Mouse (Mus musculus): ENCODE measurements at regions not wholly inside any gene's neighbourhood (a gene's known extent, or its start where the extent isn't known, plus 50 kb on each side); places are given as distances from the start of the nearest gene placed in this dataset.

GRCm38 (mm10) chr8:18412470-18412869 is 565.6 kb downstream of the Defb40 start:
- TF ChIP-seq CTCF (conservative IDR thresholded peaks at IDR 0.05; ENCODE audit: low read length) (no peak), NANOG (IDR thresholded peaks at IDR 0.05; ENCODE audit: borderline replicate concordance, low read length) (no peak), POU5F1 (IDR thresholded peaks at IDR 0.05; ENCODE audit: borderline replicate concordance, low read length) (no peak)

Data from E14TG2a.4 (cell line).